Mouse (Mus musculus) lung, embryonic 16.5 days (tissue): ENCODE results near the gene Map3k7cl. TPM values are rescaled to one million over a fixed set of nuclear protein-coding genes. Genes with fewer than 3 reads are reported as not detected.

Experiments used
- ATAC-seq: fragments of 200-750 bp; cut with Nextera tagmentation; 2 replicates; pipeline ENCODE4 v1.8.0; 2017; ENCODE audit warnings: low read depth, mild to moderate bottlenecking, moderate library complexity
- H3K27ac ChIP-seq: fragments of 300-500 bp; sonication (generic); 2 replicates; pipeline ENCODE4 v1.5.1; 2014; ENCODE audit warnings: mild to moderate bottlenecking, control low read depth, low read length
- H3K27me3 ChIP-seq: fragments of 300-500 bp; sonication (generic); 2 replicates; pipeline ENCODE4 v1.6.1; 2014; ENCODE audit warnings: low read depth, low read length, mixed read lengths; ENCODE audit not compliant: control insufficient read depth, insufficient read depth
- H3K36me3 ChIP-seq: fragments of 300-500 bp; sonication (generic); 2 replicates; pipeline ENCODE4 v1.6.1; 2014; ENCODE audit warnings: low read length; ENCODE audit not compliant: control insufficient read depth, insufficient read depth
- H3K4me1 ChIP-seq: fragments of 300-500 bp; sonication (generic); replicated peaks from 2 replicates; pipeline ENCODE4 v1.6.1; 2014; ENCODE audit warnings: low read length, mixed read lengths; ENCODE audit not compliant: control insufficient read depth, insufficient read depth
- H3K4me2 ChIP-seq: fragments of 300-500 bp; sonication (generic); 2 replicates; pipeline ENCODE4 v1.6.1; 2014; ENCODE audit warnings: low read depth, low read length, control low read depth
- H3K4me3 ChIP-seq: fragments of 300-500 bp; sonication (generic); 2 replicates; pipeline ENCODE4 v1.5.1; 2014; ENCODE audit warnings: mild to moderate bottlenecking, low read length, control low read depth
- H3K9ac ChIP-seq: fragments of 300-500 bp; sonication (generic); 2 replicates; pipeline ENCODE4 v1.6.1; 2014; ENCODE audit warnings: low read length, control low read depth
- H3K9me3 ChIP-seq: fragments of 300-500 bp; sonication (generic); 2 replicates; pipeline ENCODE4 v1.6.1; 2016; ENCODE audit warnings: low read length; ENCODE audit not compliant: control insufficient read depth
- WGBS: fragments of 180-500 bp; shearing (Covaris S2); extraction: QIAGEN DNeasy Blood & Tissue Kit; methylation state at CpG from one replicate; pipeline ENCODE4 v1.1.7; 2014; 5-methylcytosine and 5-hydroxymethylcytosine counted together
- polyA plus RNA-seq: library from polyadenylated mRNA; unstranded; fragments of >200 nt; fragmentation: Nextera tagmentation; extraction: Ambion mirVana; gene quantifications from 2 replicates; pipeline ENCODE4 v1.2.1, GENCODE M21; 2015

The Map3k7cl gene
- polyA plus RNA-seq, 1 experiment from 2014 or later, result 0.82 TPM

GRCm38 (mm10) chr16:87563524-87563923 lies 10.4 kb downstream of the Map3k7cl start:
- Histone ChIP-seq H3K4me3 (no peak overlapping the region), H3K36me3 (no peaks in the 10 kb centered on the region), H3K9me3 (no peaks in the 10 kb centered on the region), H3K4me2 (no peak overlapping the region), H3K27me3 (no peaks in the 10 kb centered on the region), H3K4me1 (no peaks in the 10 kb centered on the region), H3K27ac (no peak overlapping the region), H3K9ac (no peak overlapping the region)
- no peak for ATAC-seq
- WGBS, result 55% methylated on average over 6 of the region's 6 CpGs

GRCm38 (mm10) chr16:87564564-87564963 lies 11.4 kb downstream of the Map3k7cl start:
- H3K4me1 ChIP-seq, result no peaks in the 10 kb centered on the region
- H3K27me3 ChIP-seq, result no peaks in the 10 kb centered on the region
- no peak overlapping the region for H3K9ac ChIP-seq
- WGBS, result 75% methylated on average over 3 of the region's 3 CpGs
- H3K27ac ChIP-seq, result no peak overlapping the region
- no peaks in the 10 kb centered on the region for H3K9me3 ChIP-seq
- ATAC-seq, result no peak
- no peaks in the 10 kb centered on the region for H3K36me3 ChIP-seq
- no peak overlapping the region for H3K4me2 ChIP-seq
- no peak overlapping the region for H3K4me3 ChIP-seq

GRCm38 (mm10) chr16:87567572-87567971 lies 14.4 kb downstream of the Map3k7cl start:
- no peaks in the 10 kb centered on the region for H3K9me3 ChIP-seq
- H3K4me3 ChIP-seq, result no peak overlapping the region
- no peak for ATAC-seq
- no peak overlapping the region for H3K9ac ChIP-seq
- 50% methylated on average over 13 of the region's 13 CpGs for WGBS
- H3K27me3 ChIP-seq, result no peaks in the 10 kb centered on the region
- H3K4me2 ChIP-seq, result no peak overlapping the region; the same call in 1 of the 2 replicates
- no peak overlapping the region for H3K27ac ChIP-seq
- H3K36me3 ChIP-seq, result no peaks in the 10 kb centered on the region
- no peaks in the 10 kb centered on the region for H3K4me1 ChIP-seq

- no peaks in the 10 kb centered on the region for H3K9me3 ChIP-seq
- no peak for ATAC-seq
- H3K9ac ChIP-seq, result no peak overlapping the region
- H3K27ac ChIP-seq, result no peak overlapping the region
- H3K36me3 ChIP-seq, result no peaks in the 10 kb centered on the region
- 84% methylated on average over 7 of the region's 7 CpGs for WGBS
- no peaks in the 10 kb centered on the region for H3K27me3 ChIP-seq
- H3K4me1 ChIP-seq, result no peaks in the 10 kb centered on the region
- H3K4me3 ChIP-seq, result no peak overlapping the region
- no peak overlapping the region for H3K4me2 ChIP-seq
Measured at GRCm38 (mm10) chr16:87568241-87568640, 15.1 kb downstream of the Map3k7cl start.

- H3K4me2 ChIP-seq, result no peak overlapping the region
- ATAC-seq, result no peak
- H3K4me1 ChIP-seq, result no peaks in the 10 kb centered on the region
- no peak overlapping the region for H3K27ac ChIP-seq
- WGBS, result 79% methylated on average over 7 of the region's 7 CpGs
- no peaks in the 10 kb centered on the region for H3K36me3 ChIP-seq
- H3K9me3 ChIP-seq, result no peaks in the 10 kb centered on the region
- H3K4me3 ChIP-seq, result no peak overlapping the region
- no peak overlapping the region for H3K9ac ChIP-seq
- H3K27me3 ChIP-seq, result no peaks in the 10 kb centered on the region
Measured at GRCm38 (mm10) chr16:87569576-87570105, 16.5 kb downstream of the Map3k7cl start.

GRCm38 (mm10) chr16:87570334-87570733 lies 17.2 kb downstream of the Map3k7cl start:
- no peak overlapping the region for H3K9ac ChIP-seq
- no peak overlapping the region for H3K27ac ChIP-seq
- 72% methylated on average over 7 of the region's 7 CpGs for WGBS
- no peak for ATAC-seq
- H3K4me1 ChIP-seq, result no peaks in the 10 kb centered on the region
- no peak overlapping the region for H3K4me3 ChIP-seq
- H3K4me2 ChIP-seq, result no peak overlapping the region
- no peaks in the 10 kb centered on the region for H3K36me3 ChIP-seq
- H3K27me3 ChIP-seq, result no peaks in the 10 kb centered on the region
- H3K9me3 ChIP-seq, result no peaks in the 10 kb centered on the region

GRCm38 (mm10) chr16:87573409-87573808 lies 20.3 kb downstream of the Map3k7cl start:
- no peak for ATAC-seq
- H3K27me3 ChIP-seq, result no peaks in the 10 kb centered on the region
- H3K36me3 ChIP-seq, result no peaks in the 10 kb centered on the region
- no peak overlapping the region for H3K4me3 ChIP-seq
- H3K9ac ChIP-seq, result no peak overlapping the region
- no peak overlapping the region for H3K4me2 ChIP-seq
- 34% methylated on average over 5 of the region's 5 CpGs for WGBS
- H3K9me3 ChIP-seq, result no peaks in the 10 kb centered on the region
- H3K27ac ChIP-seq, result no peak overlapping the region
- no peaks in the 10 kb centered on the region for H3K4me1 ChIP-seq

- 57% methylated on average over 5 of the region's 5 CpGs for WGBS
- no peak overlapping the region for H3K4me2 ChIP-seq
Measured at GRCm38 (mm10) chr16:87574160-87574559, 21.0 kb downstream of the Map3k7cl start.

GRCm38 (mm10) chr16:87575600-87575999 lies 22.5 kb downstream of the Map3k7cl start:
- H3K4me1 ChIP-seq, result no peaks in the 10 kb centered on the region
- no peak for ATAC-seq
- H3K36me3 ChIP-seq, result no peaks in the 10 kb centered on the region
- no peak overlapping the region for H3K4me3 ChIP-seq
- no peak overlapping the region for H3K27ac ChIP-seq
- no peaks in the 10 kb centered on the region for H3K9me3 ChIP-seq
- 59% methylated on average over 10 of the region's 10 CpGs for WGBS
- no peak overlapping the region for H3K9ac ChIP-seq
- no peak overlapping the region for H3K4me2 ChIP-seq
- no peaks in the 10 kb centered on the region for H3K27me3 ChIP-seq

More at GRCm38 (mm10) chr16:87574160-87574559, 21.0 kb downstream of the Map3k7cl start:
- no peaks in the 10 kb centered on the region for H3K4me1 ChIP-seq
- no peaks in the 10 kb centered on the region for H3K27me3 ChIP-seq
- no peaks in the 10 kb centered on the region for H3K36me3 ChIP-seq
- H3K9me3 ChIP-seq, result no peaks in the 10 kb centered on the region
- H3K4me3 ChIP-seq, result no peak overlapping the region
- ATAC-seq, result no peak
- no peak overlapping the region for H3K27ac ChIP-seq
- H3K9ac ChIP-seq, result no peak overlapping the region

- no peak for ATAC-seq
- no peaks in the 10 kb centered on the region for H3K36me3 ChIP-seq
- H3K27me3 ChIP-seq, result no peaks in the 10 kb centered on the region
- H3K27ac ChIP-seq, result no peak overlapping the region
- no peak overlapping the region for H3K4me2 ChIP-seq
- no peaks in the 10 kb centered on the region for H3K9me3 ChIP-seq
- no peak overlapping the region for H3K9ac ChIP-seq
- H3K4me1 ChIP-seq, result no peaks in the 10 kb centered on the region
- 75% methylated on average over 7 of the region's 7 CpGs for WGBS
- H3K4me3 ChIP-seq, result no peak overlapping the region
Measured at GRCm38 (mm10) chr16:87578881-87579280, 25.8 kb downstream of the Map3k7cl start.
